Mouse (Mus musculus) A20 (cell line): ENCODE results near the gene Gm14137.

ENCODE experiments used
- DNase-seq: peaks from one replicate; pipeline ENCODE4 v3.0.0-alpha.2; 2011; ENCODE audit warnings: low read depth, low spot score

Gm14137 gene

DNA sequence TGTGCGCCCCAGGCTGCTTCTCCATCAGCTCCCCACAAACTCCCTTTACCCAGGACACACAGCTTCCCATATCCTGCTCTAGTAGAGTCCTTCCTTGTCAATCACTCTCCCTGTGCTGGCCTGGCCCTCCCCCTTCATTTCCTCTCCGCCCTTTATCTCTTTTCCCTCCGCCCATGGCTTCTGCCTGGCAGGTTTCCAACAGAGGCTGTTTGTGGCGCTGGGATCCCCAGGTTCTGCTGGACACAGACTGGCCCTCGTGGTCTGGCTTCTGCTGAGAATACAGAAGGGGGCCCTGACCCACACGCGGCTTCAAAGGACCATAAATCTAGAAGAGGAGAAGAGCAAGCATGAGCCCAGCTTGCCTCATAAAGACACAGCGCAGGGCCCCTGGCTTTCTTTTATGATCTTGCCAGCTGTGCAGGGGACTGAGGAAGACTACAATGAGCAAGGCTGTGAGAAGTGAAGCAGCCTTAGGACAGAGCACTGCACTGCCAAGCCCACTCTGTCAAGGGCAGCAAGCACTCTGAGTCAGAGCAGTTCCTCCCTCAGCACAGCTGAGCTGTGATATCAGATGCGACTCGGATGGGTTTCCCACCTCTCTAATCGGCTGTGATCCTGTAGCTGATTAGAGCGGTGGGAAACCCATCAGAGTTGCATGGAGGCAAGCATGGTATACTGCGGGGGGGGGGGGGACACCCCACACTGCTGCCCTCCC lies 1.3 kb upstream of the Gm14137 start:
- no peak for DNase-seq

DNA sequence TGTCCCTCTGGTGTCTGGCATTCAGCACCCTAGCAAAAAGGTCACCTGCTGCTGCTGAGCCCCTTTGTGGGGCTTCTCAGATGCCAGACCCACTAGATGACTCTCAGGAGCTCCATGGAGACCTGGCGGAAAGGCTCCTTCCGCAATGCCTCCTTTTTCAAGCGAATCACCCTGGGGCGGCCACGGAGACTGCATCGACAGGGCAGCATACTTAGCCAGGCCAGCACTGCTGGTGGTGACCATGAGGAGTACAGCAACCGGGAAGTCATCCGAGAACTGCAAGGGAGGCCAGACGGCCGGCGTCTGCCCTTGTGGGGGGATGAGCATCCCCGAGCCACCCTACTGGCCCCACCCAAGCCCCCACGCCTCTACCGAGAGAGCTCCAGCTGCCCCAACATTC lies 557 bp downstream of the Gm14137 start:
- no peak for DNase-seq

DNA sequence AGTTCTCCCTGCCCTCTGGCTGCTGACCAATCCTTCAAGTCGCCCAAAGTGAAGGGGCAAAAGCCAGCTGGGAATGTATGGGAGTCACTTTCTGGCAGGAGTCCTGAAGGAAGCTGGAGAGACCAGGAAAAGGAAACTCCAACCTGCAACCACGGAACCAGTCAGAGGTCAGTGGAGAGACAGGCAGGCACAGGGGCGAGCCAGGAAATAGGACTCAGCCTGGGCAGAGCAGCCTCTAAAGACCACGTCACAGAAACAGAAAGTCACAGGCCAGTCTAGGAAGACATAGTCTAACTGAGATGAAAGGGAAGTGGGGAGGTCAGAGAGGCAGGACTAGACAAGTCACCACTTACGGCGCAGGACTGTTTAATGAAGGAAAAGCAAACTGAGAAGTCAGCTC lies 1.3 kb downstream of the Gm14137 start:
- DNase-seq = no peak

- peak; percentile 39 for DNase-seq
Measured at GRCm38 (mm10) chr2:119176761-119177160, 2.5 kb downstream of the Gm14137 start.

- peak; percentile 69 for DNase-seq
Measured at GRCm38 (mm10) chr2:119177384-119177939, 3.2 kb downstream of the Gm14137 start.

GRCm38 (mm10) chr2:119182914-119183313 lies 8.6 kb downstream of the Gm14137 start:
- DNase-seq = no peak

DNA sequence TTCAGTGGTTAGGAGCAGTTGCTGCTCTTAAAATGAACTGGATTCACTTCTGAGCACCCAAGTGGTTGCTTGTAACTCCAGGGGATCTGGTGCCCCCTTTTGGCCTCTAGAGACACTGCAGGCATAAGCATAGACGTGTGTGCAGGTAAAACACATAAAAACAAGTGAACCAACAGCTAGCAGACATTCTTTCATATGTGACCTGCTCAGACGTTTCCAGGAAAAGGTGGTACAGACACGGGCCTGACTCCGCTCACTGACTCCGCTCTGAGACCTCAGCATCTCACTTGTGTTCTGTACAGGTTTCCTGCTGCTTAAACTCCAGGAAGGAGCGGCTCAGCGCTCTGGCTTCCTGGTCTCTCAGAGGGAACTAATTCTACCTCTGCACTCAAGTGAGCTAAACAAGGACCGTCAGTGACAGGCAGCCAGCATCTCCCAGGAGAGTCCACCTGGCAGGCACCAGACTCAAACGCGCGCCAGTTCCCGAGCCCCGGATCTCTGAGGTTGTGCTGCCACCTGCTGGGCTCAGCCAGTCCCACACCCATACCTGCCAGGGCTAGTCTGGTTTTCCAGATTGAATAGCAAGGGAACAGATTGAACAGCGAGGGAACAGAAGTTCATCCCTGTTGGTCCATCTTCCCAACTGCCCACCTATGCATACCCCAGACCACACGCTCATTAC lies 14.9 kb downstream of the Gm14137 start:
- DNase-seq = peak; percentile 86

GRCm38 (mm10) chr2:119190969-119191368 lies 16.7 kb downstream of the Gm14137 start:
- no peak for DNase-seq

DNA sequence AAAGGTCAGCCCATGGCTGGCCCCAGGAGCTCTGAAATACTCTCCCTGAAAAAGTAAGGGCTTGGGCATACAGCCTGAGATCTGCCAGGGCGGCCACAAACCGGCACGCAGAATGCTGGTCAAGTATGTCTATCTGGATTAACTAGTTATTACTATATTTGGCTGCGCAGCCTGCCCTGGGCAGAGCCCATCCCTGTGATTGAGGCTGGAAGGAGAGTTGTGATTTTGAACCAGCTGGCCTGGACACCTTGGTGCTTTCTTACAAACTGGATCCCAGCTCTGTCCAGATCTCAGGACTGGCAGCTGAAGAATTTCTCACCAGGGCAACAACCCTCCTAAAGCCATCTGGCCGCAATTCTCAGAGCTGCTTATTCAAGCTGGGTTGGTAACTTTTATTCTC lies 19.8 kb downstream of the Gm14137 start:
- no peak for DNase-seq

DNA sequence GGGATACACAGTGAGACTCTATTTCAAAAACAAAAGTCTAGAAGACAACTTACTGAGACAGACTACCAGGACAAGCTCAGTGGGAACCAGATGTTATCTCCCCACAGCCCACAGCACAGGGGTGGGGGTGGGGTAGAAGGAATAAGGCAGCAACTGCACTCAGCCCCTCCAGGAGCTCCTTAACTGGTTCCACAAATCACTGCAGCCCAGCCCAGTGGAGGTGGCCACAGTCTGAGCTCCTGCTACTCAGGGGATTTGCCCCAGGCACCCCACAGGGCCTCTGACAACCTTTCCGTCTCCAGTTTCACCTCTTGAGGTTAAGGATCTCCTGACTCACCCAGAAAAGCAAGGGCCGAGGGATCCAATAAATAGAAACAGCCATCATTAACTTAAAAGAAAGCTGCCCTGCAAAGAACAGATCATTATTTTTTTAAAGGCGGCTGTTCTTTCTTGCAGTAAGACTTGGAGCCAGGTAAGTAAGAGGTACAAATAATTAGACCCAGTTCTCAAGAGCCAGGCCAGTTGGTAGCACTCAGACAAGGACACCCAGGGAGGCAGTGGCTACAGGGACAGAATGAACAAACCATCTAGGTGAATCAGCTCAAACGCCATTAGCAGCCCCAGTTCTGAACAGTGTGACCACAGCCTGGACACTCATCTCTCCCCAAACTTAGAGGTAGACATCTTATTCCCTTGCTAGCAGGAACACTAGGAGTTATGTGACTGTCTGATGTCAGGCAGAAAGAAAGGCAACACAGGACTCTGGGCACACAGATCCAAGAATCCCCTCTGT lies 22.2 kb downstream of the Gm14137 start:
- no peak for DNase-seq

- DNase-seq = no peak
Measured at GRCm38 (mm10) chr2:119197493-119197892, 23.2 kb downstream of the Gm14137 start.

GRCm38 (mm10) chr2:119198049-119198448 lies 23.7 kb downstream of the Gm14137 start:
- DNase-seq = no peak

DNA sequence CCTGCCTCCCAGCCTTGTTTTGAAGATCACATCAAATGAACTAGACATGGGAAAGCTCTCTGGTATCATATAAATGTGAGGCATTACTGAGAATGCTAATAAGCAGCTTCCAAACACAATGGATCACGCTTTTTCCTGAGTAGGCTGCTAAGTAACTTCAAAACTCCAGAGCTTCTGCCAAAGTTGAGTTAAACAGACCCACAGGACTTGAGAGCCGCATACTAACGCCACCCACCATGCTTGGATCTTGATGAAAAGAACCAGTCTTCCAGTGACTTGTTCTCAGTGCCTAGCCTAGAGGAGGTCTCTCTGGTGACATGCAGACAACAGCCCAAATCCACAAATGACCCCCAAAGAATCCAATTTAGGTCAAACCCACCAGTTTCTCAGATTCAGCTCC lies 24.6 kb downstream of the Gm14137 start:
- no peak for DNase-seq

GRCm38 (mm10) chr2:119202914-119203453 lies 28.7 kb downstream of the Gm14137 start:
- DNase-seq = no peak

DNA sequence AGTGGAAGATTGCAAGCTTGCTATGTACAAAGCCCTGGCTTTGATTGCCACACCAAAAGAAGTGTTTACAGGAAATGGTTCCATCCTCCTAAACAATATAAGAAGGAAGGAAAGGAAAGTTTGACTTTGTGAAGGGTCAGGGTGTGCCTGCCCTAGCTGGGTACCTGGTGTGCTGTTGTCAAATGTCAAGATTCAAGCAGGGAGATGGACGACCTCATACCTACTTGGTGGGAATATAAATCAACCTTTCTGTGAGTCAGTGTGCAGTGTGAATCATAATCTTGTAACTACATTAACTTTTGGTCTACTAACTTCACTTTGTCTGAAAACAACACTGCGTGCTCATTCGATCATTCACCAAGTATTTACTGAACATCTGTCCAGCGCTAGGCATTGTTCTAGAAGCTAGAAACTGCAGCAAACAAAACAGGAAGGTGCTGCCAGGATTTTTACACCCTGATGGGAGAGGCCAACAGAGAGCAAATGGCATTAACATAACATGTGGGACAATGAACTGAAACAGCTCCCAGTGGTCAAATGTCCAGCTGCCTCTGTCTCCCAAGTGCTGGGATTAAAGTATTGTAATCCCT lies 29.7 kb downstream of the Gm14137 start:
- DNase-seq = no peak

GRCm38 (mm10) chr2:119207961-119208343 lies 33.6 kb downstream of the Gm14137 start:
- DNase-seq = no peak

- DNase-seq = peak; percentile 97
Measured at GRCm38 (mm10) chr2:119208344-119209175, 34.3 kb downstream of the Gm14137 start, which contains the start of the genes Zfyve19 and Dnajc17. Gene Zfyve19, plus strand, starts transcription at chr2:119208617. Gene Dnajc17, minus strand, starts transcription at chr2:119208795.

- no peak for DNase-seq
Measured at GRCm38 (mm10) chr2:119209176-119209507, 34.8 kb downstream of the Gm14137 start.
